Mouse (Mus musculus) cerebellum, adult 11-12 months (tissue): ENCODE results near the gene Lancl2.

Experiments
- DNase-seq: peaks from one replicate; pipeline ENCODE4 v3.0.0; 2022

Gene Lancl2

GRCm38 (mm10) chr6:57768948-57769525 is 66.7 kb downstream of the Lancl2 start:
- DNase-seq: no peak

DNA sequence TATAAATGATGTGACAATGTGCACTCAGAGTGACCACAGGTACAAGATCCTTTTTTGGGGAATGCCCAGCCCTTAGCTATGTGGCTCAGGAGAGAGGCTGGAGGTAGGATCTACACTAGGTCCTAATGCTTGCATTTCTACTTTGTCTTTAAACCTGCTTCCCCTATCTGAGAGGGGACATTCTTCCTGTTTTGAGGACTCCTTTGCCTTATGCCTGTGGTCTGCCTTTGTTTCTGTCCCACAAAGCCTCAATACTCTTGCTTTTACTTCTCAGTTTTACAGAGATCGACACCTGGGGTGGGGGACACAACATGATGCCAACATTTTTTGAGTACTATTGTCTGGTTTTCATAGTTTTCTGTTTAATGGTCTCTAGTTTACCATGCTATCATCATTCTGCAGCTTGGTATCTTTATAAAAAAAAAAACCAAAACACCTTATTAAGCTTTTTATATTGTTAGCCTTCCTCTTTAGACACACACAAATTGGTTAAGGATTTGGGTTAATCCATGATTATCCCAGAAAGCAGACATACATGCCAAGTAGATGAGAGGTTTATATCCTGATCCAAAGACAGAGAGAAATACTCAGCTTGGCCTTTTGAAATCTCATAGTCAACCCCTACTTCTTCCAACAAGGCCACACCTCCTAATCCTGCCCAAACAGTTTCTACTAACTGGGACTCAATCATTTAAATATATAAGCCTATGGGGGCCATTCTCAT is 68.3 kb downstream of the Lancl2 start:
- DNase-seq: no peak

GRCm38 (mm10) chr6:57773792-57774191 is 71.5 kb downstream of the Lancl2 start:
- DNase-seq: no peak

DNA sequence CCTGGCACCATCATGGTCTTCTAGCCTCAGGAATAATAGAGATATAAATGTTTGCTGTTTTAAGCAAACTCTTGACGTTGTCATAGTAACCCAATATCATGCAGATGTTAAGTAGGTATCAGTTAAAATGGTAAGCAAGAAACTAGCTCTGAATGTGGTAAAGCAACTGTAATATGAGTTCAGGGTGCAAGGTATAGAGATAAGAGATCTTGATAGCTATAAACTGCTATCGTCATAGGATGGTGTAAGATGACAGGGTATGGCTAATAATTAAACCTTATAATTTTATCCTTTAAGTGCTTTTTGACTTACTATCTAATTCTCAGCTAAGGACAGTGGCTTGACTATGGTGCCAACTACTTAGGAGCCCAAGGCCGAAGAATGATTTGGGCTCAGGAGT is 78.0 kb downstream of the Lancl2 start:
- no peak for DNase-seq

GRCm38 (mm10) chr6:57782658-57783057 is 80.3 kb downstream of the Lancl2 start:
- DNase-seq: no peak

DNA sequence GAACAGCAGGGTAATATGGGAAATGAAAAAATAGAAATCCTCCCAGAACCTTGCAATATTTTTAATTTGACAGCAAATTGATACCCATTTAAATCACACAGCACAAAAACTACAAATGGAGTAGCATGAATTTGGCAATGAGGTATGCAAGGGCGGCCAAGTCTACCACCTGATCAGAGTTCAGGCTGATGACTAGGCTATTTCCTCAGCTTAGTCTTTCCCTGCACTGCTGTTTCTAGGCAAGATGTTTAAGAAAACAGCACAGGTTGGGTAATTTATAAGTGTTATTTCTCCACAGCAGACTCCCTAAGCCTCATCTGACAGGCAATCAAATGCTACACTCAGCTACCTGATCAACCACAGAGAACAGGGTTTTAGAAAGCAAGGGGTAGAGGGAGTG is 81.9 kb downstream of the Lancl2 start:
- DNase-seq: no peak

- no peak for DNase-seq
Measured at GRCm38 (mm10) chr6:57787376-57787775, 85.0 kb downstream of the Lancl2 start.
